Mouse (Mus musculus) ovary, postnatal 14 days (tissue): ENCODE measurements around the gene Myo16.

Experiments used
- DNase-seq: peaks from one replicate; pipeline ENCODE4 v3.0.0; 2022; ENCODE audit warnings: low spot score

Myo16 gene

DNA sequence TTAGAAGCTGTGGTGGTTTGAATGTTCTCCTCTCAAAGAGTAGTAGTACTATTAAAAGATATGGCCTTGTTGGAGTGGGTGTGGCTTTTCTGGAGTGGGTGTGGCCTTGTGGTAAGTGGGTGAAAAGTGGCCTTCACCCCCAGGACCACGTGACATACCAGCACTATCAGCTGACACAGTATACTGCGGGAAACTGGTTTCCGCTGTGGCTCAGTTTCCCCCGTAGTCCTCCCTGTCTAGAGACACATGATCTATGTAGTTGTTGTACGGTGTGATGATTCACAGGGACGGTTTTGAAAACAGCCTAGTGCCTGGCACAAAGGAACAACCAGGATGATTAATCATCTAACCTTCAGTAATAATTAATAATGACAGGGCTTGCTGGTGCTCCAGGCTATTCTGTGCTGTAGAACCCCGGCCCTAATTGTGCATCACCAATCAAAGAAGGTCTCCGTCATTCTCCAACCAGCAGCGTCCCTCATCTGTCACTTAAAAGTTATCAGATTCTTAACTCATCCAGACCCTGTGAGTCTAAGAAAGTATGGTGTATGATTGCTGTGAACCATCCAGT, 524.2 kb downstream of the Myo16 start:
- DNase-seq, result no peak

DNA sequence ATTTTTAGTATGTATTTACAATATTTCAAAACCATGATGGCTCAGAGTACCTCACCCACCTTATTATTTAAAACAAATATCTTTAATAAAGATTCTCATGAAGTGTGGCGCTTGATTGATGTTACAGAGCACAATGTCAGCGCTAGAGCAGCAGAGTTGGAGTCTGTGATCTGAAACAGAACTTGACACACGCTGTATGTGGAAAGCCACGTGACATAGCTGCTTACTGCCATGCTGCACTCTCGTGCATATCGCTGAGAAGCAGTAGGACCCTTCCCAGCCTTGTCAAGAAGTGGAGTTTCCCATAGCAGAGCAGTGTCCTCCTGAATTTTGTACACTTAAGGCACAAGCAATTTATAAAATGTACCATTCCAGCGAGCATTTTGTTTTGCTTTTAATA, 528.2 kb downstream of the Myo16 start:
- DNase-seq, result no peak

DNA sequence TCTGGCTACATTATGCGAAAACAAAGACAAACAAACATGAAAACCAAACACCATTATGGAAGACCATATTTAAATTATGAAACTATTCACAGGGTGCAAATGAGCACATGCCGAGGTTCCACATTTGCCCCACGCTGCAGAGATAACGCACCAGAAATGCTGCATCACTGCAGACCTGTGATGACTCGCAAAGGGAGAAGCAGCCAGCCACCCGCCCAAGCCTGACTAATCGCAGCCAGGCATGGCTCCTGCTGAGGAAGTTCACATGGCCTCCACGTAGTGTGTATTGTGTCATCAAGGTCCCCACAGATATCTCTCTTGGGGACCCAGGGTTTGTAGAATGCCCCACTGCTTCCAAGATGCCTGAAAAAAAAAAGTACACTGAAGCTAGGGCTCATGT, 529.4 kb downstream of the Myo16 start:
- DNase-seq, result no peak
